Mouse (Mus musculus): ENCODE results near the gene C8g. TPM values are rescaled to one million over a fixed set of nuclear protein-coding genes. Genes with fewer than 3 reads are reported as not detected.

The C8g gene
- 1 to 10 TPM in 1 of 2 experiments, under 1 TPM in 1; 0.88 to 1.5 TPM for total RNA-seq (2021)

DNA sequence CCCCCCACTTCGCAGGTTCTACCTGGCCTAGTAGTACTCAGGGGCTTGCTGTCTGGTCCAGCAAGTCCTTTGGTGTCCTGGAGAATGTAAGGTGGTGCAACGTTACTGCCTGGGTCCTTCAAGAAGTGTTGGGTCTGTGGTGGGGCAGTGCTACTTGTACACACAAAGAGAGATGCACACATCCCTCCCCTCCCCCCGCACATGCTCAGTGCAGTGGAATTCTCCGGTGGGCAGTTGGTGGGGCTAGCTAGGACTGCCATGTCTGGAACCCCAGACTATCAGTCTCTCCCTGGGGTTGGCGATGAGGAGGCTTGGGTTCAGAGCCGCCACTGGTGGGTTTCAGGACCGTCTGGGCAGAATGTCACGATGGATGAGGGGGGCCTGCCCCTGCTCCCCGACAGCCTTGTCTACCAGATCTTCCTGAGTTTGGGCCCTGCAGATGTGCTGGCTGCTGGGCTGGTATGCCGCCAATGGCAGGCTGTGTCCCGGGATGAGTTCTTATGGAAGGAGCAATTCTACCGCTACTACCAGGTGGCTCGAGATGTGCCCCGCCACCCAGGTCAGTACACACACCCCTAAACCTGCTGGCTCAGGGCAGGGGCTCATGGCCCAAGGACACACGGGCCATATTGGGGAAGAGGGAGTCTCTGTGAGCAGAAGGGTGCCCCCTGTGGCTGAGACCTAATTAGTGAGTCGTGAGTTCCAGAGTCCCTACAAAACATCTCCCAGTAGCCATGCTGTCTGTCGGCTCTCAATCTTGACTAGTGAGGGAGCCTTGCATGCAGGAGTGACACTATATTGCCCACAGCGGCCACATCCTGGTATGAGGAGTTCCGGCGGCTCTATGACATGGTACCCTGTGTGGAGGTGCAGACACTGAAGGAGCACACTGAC lies at the start of gene C8g:
TSS of gene C8g (minus strand) at position 127 of the 894 bp plus-strand sequence.
- DNase-seq, result peak in 1 of 2 experiments; percentile 16

DNA sequence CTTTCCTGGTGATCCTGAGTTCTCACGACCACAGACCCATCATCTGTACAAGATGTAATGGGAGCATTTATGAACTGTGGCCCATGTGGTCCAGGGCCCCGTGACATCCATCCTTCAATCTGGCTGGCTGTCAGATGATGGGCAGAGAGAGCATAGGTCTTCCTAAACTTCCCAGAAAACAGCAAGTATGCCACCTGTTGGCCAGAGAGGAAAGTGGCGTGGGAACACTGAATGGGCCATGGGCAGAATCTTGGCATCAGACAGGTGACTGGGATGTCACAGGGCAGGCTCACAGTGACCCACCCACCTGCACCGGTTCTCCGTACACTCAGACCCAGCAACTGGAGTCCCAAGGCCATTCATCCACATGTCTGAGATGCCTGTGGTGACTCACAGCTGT lies 49.7 kb upstream of the C8g start:
- no peak for DNase-seq

DNA sequence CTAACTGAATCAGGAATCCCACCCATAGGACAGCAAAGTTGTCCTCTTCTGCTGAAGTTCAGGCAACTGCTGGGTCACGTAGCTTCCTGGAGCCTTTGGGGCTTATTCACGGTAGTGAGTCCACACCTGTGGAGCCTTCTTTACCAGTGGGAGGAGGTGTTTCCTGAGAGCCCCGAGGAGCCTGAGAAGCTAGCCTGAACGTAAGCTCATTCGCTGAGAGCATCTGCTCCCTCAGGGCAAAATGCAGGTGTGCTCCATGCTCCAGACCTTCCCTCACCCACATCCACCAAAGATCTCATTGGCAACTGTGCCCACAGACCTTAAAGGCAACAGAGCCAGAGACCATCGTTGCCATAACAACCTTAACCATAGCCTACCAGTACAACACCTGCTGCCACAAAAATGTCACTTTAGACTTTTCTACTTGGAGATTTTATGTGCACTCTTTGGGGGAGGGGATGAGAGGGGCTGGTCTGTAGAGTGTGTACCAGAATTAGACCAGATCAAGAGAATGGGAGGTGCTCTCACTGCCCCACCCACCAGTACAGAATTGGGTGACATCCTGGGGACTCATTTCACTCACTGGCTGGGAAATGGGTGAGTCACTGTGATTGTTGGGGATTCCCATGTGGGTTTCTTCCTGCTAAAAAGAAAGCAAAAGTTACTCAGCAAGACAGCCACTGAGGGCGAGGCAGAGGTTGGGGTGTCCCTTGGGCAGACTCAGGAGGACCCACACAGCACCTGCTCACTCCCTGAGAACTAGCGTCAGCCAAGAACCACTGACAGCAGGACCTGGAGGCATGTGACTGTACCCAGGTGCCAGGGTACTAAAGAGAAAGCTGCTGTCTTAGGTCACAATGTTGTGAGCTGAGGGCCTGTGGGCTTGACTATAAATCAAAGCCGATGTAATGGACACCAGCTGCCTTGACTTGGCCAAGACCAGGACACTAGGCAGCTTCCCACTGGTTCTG lies 47.8 kb upstream of the C8g start:
- no peak for DNase-seq

DNA sequence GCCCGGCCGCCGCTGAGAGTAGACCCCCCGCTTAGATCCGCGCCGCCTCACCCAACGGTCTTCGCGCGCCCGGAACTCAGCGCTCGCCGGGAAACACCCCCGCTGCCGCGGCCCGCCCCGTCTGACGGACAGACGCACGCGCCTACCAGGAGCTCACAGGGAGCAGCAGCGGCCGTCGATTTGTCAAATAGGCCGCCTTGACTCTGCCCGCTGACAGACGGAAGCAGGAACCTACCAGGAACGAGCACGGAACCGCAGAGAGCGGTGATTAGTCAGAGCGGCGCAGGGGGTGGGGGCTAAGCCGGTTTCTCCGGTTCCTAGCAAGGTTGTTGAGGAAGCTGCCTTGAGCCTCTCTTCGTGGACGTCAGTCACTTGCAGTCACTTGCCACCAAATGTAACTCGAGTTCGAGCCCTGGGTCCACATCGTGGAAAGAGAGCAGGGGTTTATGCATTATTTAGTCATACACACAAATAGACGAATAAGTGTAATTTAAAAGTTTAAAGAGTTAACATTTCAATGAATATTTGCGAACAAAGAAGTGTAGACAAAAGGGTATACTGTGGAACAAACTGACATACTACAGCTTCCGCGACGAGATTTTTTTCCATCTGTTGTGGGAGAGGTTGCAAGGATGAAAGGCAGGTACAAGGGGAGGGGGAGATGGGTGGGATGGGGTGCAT lies 45.4 kb upstream of the C8g start, which contains the start of gene Traf2:
TSS of gene Traf2 (minus strand) at position 130 of the 681 bp plus-strand sequence.
- DNase-seq, result peak; percentile 98

DNA sequence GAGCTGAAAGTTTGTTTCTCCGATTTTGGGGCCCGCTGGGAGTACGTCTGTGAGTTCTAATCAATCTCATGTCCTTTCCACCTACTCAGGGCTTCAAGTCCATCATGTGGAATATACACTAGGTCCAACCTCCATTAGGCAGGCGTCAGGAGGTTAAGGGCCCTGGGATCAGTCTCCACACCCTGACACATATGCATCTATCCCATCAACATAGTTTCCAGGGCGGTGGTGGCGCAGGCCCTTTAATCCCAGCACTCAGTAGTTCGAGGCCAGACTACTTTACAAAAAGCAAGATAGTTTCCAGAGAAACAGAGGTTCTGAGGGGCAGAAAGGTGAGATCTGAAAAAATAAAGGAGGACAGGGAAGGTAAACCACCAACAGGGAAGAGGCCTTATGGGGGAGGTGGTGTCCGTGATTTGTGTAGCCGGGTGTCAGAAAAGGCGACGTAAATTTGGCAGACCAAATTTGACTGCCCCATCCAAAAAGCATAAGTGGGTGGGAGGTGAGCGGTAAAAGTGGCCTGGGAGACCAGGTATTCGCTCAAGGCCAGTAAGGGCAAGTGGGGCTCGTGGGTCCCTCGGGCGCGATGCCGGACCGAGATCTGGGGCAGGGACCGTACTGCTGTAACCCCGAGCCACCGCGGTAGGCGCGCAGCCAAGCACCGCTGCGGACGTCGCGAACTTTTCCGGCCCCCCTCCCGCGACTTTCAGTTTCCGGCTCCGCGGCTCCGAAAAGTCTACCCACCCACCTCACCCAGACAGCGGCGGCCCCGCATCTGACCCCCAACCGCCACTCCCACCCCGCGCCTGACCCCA lies 44.7 kb upstream of the C8g start:
- no peak for DNase-seq

DNA sequence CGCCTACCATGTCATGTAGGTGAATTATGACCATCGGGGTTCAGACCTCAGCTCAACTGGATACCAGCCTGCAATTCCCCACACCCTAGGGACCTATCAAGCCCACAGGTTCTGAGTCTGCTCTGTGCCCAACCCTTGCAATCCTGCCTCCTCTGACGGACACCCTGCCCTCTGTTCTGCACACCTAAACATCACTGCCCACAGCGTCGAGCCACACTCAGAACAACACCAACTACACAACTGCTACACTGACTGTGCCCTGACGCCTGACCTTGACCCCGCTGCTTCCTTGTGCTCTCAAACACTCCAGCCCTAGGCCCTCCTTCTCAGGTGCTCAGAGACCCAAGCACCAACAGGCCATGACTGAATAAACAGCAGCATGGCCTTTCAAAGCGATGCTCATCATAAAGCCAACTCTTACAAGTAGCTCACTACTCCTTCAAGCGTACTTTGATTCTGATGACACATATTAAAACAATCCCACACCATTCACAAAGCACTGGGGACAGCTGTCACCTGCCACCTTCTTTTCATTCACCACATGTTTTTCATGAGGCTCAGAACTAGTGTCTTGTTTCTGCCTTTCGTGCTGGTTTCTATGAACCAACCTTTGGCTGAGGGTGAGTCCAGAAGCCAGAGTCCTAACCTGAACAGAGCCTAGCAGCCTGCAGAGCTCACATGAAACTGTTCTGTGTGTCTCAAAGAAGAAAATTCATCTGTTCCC lies 40.3 kb upstream of the C8g start:
- DNase-seq, result no peak

DNA sequence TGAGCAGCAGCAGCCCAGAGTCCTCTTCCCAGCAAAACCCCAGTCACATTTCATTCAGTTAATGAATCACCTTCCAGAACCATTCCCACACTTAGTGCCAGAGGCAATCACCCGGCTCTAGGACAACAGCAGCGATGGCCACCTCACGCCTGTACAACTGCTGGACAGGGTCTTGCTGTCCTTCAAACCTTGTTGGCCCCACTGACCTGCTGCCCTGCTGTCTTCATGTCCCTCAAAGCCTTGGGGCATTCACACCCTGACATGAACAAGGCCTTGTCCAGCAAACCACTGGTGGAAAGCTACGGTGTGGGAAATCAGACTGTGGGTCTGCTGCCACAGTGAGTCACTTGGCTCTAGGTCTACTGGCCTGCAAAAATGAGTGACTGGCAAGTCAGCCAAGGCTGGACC lies 39.0 kb upstream of the C8g start:
- no peak for DNase-seq

DNA sequence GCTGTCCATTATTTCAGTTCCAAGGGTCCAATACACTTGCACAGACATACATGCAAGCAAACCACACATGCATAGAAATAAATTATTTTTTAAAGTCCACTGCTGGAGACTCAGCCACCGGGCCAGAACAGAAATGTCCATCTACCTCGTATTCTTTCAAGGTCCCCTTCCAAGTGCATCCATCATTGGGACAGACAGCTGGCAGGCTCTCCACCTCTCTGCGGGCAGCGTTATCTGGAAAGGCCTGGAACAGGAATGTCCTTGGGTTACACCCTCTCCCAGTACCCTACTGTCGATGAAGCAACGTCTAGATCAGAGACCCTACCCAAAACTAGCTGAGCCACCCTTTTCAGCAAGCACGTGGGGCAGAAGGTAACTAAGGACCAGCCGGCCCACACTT lies 35.0 kb upstream of the C8g start:
- DNase-seq, result no peak

DNA sequence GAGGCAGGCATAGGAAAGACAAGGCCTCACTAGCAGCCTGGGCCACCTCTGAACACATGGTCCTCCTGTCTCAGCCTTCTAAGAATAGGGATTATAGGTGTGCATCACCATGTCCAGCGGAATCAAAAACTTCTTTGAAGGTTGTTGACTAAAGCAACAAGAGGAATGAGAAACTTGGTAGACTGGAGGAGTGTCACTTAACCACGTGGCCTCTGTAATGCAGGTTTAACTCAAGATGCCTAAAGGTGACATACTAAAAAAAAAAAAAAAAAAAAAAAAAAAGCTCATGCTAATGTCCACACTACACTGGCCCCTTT lies 33.3 kb upstream of the C8g start:
- DNase-seq, result no peak

DNA sequence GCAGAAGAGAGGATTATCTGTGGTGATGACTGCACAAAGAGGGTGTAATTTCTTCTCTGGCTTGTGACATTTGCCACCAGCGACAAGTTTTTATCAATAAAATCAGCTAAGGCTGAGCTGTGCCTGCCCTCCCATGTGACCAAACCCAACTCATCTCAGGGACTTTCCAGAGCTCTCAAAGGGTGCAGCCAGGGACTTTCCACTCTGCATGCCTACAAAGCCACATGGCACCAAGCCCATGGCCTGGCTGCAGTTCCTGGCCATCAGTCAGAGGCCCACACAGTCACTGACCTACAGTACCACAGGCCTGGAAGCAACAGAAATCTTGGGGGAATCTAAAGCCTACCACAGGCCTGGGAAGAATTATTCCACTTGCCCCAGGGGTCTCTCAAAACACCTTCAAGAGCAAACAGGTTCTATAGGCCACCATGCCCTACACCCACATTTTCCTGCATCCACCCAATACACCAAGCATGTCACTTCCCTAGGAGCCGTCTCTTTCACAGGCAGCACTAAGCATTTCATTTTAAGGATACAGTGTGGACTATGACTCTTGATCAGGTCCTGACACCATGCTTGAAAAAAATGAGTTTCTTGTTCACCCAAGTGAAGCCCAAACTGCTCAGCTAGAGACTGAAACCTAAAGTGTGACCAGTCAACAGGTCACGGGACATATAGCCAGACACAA lies 32.8 kb upstream of the C8g start:
- DNase-seq, result peak in 1 of 2 experiments; percentile 37

DNA sequence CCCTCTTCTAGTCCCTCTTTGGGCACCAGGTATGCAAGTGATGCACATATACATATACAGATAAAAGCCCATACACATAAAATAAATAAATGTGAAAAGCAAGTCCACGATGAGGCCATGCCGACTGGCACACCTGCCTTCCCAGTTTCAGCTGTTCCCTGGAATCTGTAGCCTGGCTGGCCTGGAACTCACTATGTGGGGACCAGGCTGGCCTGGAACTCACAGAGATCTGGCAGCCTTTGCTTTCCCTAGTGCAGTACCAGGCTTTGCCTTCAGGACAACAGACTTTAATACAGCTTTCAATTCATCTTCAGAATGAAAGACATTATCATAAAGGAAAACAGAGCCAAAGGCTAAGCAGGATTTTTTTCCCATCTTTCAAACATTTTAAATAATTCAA lies 32.2 kb upstream of the C8g start:
- no peak for DNase-seq

DNA sequence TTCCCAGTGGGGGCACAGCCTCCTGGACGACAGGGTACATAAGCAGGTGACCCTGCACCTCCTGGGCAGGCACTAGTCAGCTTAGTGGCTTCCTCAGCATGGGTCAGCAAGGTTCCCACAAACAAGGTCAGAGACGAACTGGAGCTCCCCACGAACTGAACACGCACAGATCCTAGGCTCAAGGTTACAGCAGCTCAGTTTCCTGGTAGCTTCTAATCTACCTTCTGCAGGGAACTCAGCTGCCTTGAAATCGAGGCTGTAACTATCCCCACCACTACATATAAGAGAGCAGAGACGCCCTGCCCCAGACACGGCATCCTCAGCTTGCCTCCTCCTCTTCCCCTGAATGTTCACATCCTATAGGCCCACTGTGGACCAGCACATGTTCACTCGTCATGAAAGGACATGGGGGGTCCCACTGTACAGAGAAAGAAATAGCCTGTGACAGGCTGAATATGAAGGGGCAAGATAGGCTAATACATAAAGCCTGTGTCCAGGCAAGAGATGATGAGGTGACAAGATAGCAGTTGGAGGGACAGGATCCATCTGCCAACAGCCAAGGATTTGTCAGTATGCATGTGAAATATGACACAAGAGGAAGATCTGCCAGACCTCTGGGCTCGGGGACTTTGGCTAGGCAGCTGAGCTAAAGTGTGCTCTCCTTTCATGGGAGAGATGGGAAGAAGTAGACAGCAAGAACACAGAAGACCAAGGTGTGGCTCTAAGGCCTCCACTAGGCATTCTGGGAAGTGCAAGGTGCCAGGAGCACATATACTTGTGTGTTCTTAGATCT lies 25.2 kb upstream of the C8g start:
- DNase-seq, result no peak

DNA sequence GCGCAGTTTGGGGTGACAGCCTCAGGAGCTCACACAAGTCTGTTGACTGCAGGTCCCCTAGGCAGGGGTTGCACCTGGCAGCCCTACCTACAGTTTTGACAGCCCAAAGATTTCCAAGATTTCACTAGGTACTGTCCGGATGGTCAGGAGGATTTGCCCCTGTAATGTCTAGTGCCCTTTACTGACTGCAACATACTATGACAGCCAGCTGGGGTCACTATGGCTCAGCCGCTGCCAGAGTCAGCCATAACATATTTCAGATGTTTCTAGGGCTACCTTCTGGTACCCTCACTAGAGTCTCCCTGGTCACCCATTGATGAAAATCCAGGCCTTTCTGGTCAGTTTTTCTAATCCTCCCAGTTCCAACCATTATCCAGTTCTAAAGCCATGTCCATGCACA lies 8.4 kb upstream of the C8g start:
- no peak for DNase-seq

DNA sequence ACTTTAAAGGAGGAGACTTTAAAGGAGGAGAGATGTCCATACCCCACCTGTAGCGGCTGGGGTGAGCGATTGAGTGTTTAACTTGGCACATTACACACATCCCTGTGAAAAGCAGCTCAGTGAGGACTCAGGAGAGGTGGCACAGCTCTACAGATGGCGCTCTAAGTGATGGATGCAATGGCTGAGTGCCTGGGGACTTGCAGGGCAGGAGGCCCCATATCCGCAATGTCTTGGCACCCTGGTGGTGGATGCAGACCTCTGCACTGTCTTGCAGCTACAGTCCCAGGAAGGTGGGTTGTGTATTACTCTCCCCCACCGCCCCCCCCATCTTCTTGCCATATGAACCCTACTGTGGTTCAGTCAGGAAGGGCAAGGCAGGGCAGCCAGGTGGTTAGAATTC lies 5.4 kb upstream of the C8g start:
- no peak for DNase-seq

DNA sequence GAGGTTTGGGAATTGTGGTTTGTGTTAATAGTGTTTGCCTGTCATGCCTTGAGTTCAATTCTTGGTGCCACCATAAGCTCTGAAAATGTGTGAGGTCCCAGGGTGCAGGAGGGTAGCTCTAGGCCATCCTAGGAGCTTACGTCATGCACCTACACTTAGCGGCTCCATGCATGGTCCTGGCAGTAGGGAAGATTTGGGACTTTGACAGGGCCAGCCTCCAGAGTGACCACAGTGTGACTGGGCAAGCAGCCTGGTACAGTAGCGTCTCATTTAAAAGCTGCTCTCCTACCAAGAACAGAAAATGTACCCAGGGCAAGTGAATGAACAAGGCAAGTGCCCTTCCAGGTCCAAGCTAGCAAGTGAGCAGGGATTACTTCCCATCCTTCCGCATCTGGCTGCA lies 4.3 kb upstream of the C8g start:
- DNase-seq, result no peak

DNA sequence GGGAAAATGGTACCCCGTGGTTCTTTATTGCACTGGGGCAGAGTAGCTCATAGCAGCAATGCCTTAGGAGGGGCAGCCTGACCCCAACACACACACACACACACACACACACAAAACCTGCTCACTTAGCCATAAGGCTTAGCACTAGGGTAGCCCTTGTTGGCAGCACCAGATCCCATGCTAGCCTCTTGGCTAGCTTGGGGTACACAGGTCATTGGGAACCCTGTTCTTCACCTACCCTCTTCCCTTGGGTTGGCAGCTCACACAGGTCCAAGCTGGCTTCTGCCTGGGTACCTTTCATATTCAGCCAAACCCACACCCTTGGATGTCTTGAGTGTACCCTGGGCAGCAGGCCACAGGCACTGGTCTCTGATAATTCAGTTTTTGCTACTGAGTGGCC lies 3.5 kb upstream of the C8g start:
- no peak for DNase-seq

DNA sequence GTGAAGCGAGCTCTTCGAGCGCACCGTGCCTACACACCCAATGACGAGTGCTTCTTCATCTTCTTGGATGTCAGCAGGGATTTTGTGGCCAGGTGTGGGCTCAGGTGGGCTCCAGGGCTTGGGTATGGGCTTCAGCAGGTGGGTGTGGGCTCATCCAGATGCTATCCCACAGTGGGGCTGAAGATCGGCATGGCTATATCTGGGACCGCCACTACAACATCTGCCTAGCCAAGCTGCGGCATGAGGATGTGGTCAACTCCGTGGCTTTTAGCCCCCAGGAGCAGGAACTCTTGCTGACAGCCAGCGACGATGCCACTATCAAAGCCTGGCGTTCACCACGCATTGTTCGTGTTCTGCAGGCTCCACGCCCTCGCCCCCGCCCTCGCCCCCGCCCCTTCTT lies 3.0 kb upstream of the C8g start:
- no peak for DNase-seq

DNA sequence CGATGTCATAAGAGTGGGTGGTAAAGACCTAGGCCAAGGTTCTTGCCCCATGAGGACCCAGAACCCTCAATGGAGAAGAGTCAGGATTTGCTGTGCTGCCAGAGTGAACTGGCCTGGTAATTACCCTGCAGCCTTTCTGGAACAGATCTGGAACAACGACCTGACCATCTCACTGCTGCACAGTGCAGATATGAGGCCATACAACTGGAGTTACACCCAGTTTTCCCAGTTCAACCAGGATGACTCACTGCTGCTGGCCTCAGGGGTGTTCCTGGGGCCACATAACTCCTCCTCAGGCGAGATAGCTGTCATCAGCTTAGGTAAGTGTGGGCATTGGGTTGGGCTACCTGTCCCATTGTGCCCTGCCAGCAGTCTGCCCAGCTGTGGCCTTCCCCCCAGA lies 1.2 kb upstream of the C8g start:
- no peak for DNase-seq

DNA sequence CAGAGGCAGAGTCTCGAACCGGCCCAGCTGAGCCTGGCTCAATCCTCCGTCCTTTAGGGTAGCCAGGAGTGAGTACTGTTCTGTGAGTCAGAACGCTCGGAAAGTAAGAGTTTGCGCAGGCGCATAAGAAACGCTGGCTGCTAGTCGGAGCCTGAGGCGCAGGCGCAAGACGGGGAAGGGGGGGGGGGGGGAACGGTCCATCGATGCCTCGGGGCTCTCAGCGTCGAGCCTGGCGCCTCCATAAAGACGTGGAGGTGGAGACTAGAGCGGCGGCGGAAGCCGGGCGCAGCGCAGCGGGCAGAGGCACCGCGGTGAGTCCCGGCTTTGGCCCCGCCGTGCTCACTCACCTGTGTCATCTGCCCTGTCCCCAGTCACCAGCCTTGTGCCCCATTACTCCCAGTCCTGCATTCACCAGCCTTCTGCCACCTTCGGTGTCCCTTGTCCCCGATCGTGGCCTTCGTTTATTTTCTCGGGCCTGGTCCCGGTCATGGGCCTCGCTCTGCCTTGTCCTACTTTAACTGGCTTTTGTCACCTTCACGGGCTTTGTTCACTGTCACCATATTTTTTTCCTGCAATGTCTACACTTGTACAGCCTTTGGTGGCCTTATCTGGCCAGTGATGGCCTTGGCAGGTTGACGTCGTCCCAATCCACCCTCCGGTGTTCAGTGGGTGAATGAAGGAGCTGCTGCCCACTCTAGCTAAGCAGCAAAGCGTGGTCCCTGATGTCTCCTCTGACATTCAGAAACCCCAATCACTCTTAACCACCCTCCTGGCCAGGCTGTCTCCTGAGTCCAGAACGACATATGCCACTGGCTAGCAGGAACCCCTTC lies 728 bp downstream of the C8g start, which contains the start of gene Fbxw5:
TSS of gene Fbxw5 (plus strand) at position 175 of the 830 bp plus-strand sequence.
- peak; percentile 74 to 81 for DNase-seq
